Mouse (Mus musculus) midbrain, embryonic 14.5 days (tissue): ENCODE results near the gene Gm9936. TPM values are rescaled to one million over a fixed set of nuclear protein-coding genes. Genes with fewer than 3 reads are reported as not detected.

Source experiments
- ATAC-seq: fragments of 200-750 bp; cut with Nextera tagmentation; 2 replicates; pipeline ENCODE4 v1.8.0; 2017; ENCODE audit warnings: moderate number of reproducible peaks, moderate library complexity; ENCODE audit not compliant: low FRiP score, low TSS enrichment
- DNase-seq: peaks from one replicate; pipeline ENCODE4 v3.0.0-alpha.2; 2015
- H3K27ac ChIP-seq: fragments of 300-500 bp; sonication (generic); replicated peaks from 2 replicates; pipeline ENCODE4 v1.5.1; 2014; ENCODE audit warnings: mild to moderate bottlenecking, low read depth, low read length, moderate library complexity
- H3K27me3 ChIP-seq: fragments of 300-500 bp; sonication (generic); 2 replicates; pipeline ENCODE4 v1.6.1; 2014; ENCODE audit warnings: low read length, control low read depth, mixed read lengths; ENCODE audit not compliant: control insufficient read depth, insufficient read depth
- H3K36me3 ChIP-seq: fragments of 300-500 bp; sonication (generic); 2 replicates; pipeline ENCODE4 v1.6.1; 2014; ENCODE audit warnings: low read length, control low read depth; ENCODE audit not compliant: control insufficient read depth, insufficient read depth
- H3K4me1 ChIP-seq: fragments of 300-500 bp; sonication (generic); 2 replicates; pipeline ENCODE4 v1.6.1; 2014; ENCODE audit warnings: mild to moderate bottlenecking, antibody characterized with exemption, low read length, control low read depth; ENCODE audit not compliant: control insufficient read depth, insufficient read depth
- H3K4me2 ChIP-seq: fragments of 300-500 bp; sonication (generic); 2 replicates; pipeline ENCODE4 v1.6.1; 2014; ENCODE audit warnings: mild to moderate bottlenecking, low read length, moderate library complexity
- H3K4me3 ChIP-seq: fragments of 300-500 bp; sonication (generic); replicated peaks from 2 replicates; pipeline ENCODE4 v1.5.1; 2014; ENCODE audit warnings: low read depth, low read length
- H3K9ac ChIP-seq: fragments of 300-500 bp; sonication (generic); replicated peaks from 2 replicates; pipeline ENCODE4 v1.6.1; 2014; ENCODE audit warnings: mild to moderate bottlenecking, low read length, moderate library complexity
- H3K9me3 ChIP-seq: fragments of 300-500 bp; sonication (generic); 2 replicates; pipeline ENCODE4 v1.6.1; 2016; ENCODE audit warnings: low read length, control low read depth, mixed read lengths; ENCODE audit not compliant: control insufficient read depth
- WGBS: fragments of 180-500 bp; shearing (Covaris S2); extraction: QIAGEN DNeasy Blood & Tissue Kit; methylation state at CpG from one replicate; pipeline ENCODE4 v1.1.7; 2014; 5-methylcytosine and 5-hydroxymethylcytosine counted together
- polyA plus RNA-seq: library from polyadenylated mRNA; unstranded; fragments of >200 nt; fragmentation: Nextera tagmentation; extraction: Ambion mirVana; gene quantifications from 2 replicates; pipeline ENCODE4 v1.2.1, GENCODE M21; 2014

Gm9936 gene
- polyA plus RNA-seq, 1 experiment from 2014 or later, result 3.5 TPM

GRCm38 (mm10) chr5:114825978-114826691 is 32.3 kb downstream of the Gm9936 start:
- Histone ChIP-seq H3K36me3 (no peaks in the 10 kb centered on the region), H3K4me1 (0 out of 2 replicates have a peak, but pooled peaks cover 3% of the 10 kb centered on the region), H3K27ac (peak overlapping the region; percentile 58), H3K4me2 (peak overlapping the region; percentile 58), H3K4me3 (peak overlapping the region; percentile 32), H3K9me3 (no peaks in the 10 kb centered on the region), H3K27me3 (no peaks in the 10 kb centered on the region), H3K9ac (peak overlapping the region; percentile 51; the same call in 1 of the 2 replicates)
- DNase-seq, result peak; percentile 91
- 11% methylated on average over 27 of the region's 27 CpGs for WGBS
- peak; percentile 79 for ATAC-seq

- no peak overlapping the region for H3K9ac ChIP-seq
- 0 out of 2 replicates have a peak, but pooled peaks cover 3% of the 10 kb centered on the region for H3K4me1 ChIP-seq
- no peaks in the 10 kb centered on the region for H3K36me3 ChIP-seq
- 0 out of 2 replicates have a peak overlapping the region, but pooled peaks have one; percentile 58 for H3K4me2 ChIP-seq
- 15% methylated on average over 9 of the region's 9 CpGs for WGBS
- no peaks in the 10 kb centered on the region for H3K27me3 ChIP-seq
- no peak overlapping the region for H3K4me3 ChIP-seq
- H3K27ac ChIP-seq, result no peak overlapping the region
- no peak for ATAC-seq
- H3K9me3 ChIP-seq, result no peaks in the 10 kb centered on the region
- peak; percentile 61 for DNase-seq
Observed at GRCm38 (mm10) chr5:114824197-114824596, 34.3 kb downstream of the Gm9936 start.

- peak within 1 kb of the TSS; percentile 58 for H3K4me2 ChIP-seq
- no peaks in the 10 kb centered on the region for H3K9me3 ChIP-seq
- H3K27ac ChIP-seq, result peak within 1 kb of the TSS; percentile 78
- peak; percentile 93 for DNase-seq
- peak within 1 kb of the TSS; percentile 64 for H3K4me3 ChIP-seq
- ATAC-seq, result peak; percentile 90
- H3K9ac ChIP-seq, result peak within 1 kb of the TSS; percentile 80
- 0 out of 2 replicates have a peak, but pooled peaks cover 3% of the 10 kb centered on the region for H3K4me1 ChIP-seq
- H3K27me3 ChIP-seq, result no peaks in the 10 kb centered on the region
- no peaks in the 10 kb centered on the region for H3K36me3 ChIP-seq
- WGBS, result 6% methylated on average over 53 of the region's 53 CpGs
Observed at GRCm38 (mm10) chr5:114822796-114823688, 35.4 kb downstream of the Gm9936 start, which contains the start of gene 1500011B03Rik. TSS of gene 1500011B03Rik (minus strand) at chr5:114823468.

GRCm38 (mm10) chr5:114818124-114818523 is 40.4 kb downstream of the Gm9936 start:
- H3K4me3 ChIP-seq, result no peak overlapping the region
- H3K4me2 ChIP-seq, result no peak overlapping the region
- H3K4me1 ChIP-seq, result no peaks in the 10 kb centered on the region
- no peak overlapping the region for H3K9ac ChIP-seq
- H3K36me3 ChIP-seq, result no peaks in the 10 kb centered on the region
- no peaks in the 10 kb centered on the region for H3K9me3 ChIP-seq
- ATAC-seq, result no peak
- H3K27ac ChIP-seq, result no peak overlapping the region
- H3K27me3 ChIP-seq, result no peaks in the 10 kb centered on the region
- no peak for DNase-seq
- 72% methylated on average over 10 of the region's 11 CpGs for WGBS

- ATAC-seq (no peak), DNase-seq (no peak)
- Histone ChIP-seq H3K4me2 (no peak overlapping the region), H3K36me3 (no peaks in the 10 kb centered on the region), H3K27ac (no peak overlapping the region), H3K4me3 (no peak overlapping the region), H3K4me1 (peaks cover 10% of the 10 kb centered on the region), H3K9ac (no peak overlapping the region), H3K9me3 (no peaks in the 10 kb centered on the region), H3K27me3 (no peaks in the 10 kb centered on the region)
- 67% methylated on average over 6 of the region's 6 CpGs for WGBS
Observed at GRCm38 (mm10) chr5:114816599-114816998, 41.9 kb downstream of the Gm9936 start.

GRCm38 (mm10) chr5:114813525-114814181 is 44.8 kb downstream of the Gm9936 start:
- Histone ChIP-seq H3K4me1 (peaks cover 13% of the 10 kb centered on the region), H3K9ac (peak overlapping the region; percentile 82), H3K9me3 (no peaks in the 10 kb centered on the region), H3K4me3 (peak overlapping the region; percentile 81), H3K4me2 (peak overlapping the region; percentile 69), H3K27ac (peak overlapping the region; percentile 97), H3K27me3 (no peaks in the 10 kb centered on the region), H3K36me3 (peaks cover 12% of the 10 kb centered on the region)
- WGBS, result under 1% methylated on average over 50 of the region's 50 CpGs
- DNase-seq, result peak; percentile 97
- ATAC-seq, result peak; percentile 96

- H3K4me1 ChIP-seq, result peaks cover 13% of the 10 kb centered on the region
- WGBS, result 93% methylated on average over 5 of the region's 5 CpGs
- no peaks in the 10 kb centered on the region for H3K9me3 ChIP-seq
- H3K27me3 ChIP-seq, result no peaks in the 10 kb centered on the region
- H3K9ac ChIP-seq, result no peak overlapping the region
- H3K36me3 ChIP-seq, result peaks cover 49% of the 10 kb centered on the region
- ATAC-seq (no peak), DNase-seq (no peak)
- H3K4me2 ChIP-seq, result no peak overlapping the region
- no peak overlapping the region for H3K27ac ChIP-seq
- H3K4me3 ChIP-seq, result no peak overlapping the region
Observed at GRCm38 (mm10) chr5:114809826-114810225, 48.7 kb downstream of the Gm9936 start.

GRCm38 (mm10) chr5:114809181-114809756 is 49.2 kb downstream of the Gm9936 start:
- H3K27ac ChIP-seq, result no peak overlapping the region
- no peak overlapping the region for H3K4me2 ChIP-seq
- H3K9me3 ChIP-seq, result no peaks in the 10 kb centered on the region
- peaks cover 13% of the 10 kb centered on the region for H3K4me1 ChIP-seq
- H3K4me3 ChIP-seq, result no peak overlapping the region
- no peak overlapping the region for H3K9ac ChIP-seq
- H3K27me3 ChIP-seq, result no peaks in the 10 kb centered on the region
- H3K36me3 ChIP-seq, result peaks cover 55% of the 10 kb centered on the region
- no peak for ATAC-seq
- 83% methylated on average over 10 of the region's 10 CpGs for WGBS
- no peak for DNase-seq
